In genomic region chr4:29525051-29525450, GRCm38 (mm10) we compare ENCODE assay signal across 13 mouse cellular contexts.
DNase-seq lines count a peak whose midpoint lies in the region; ATAC-seq lines count a peak whose summit lies in the region.
"Had no signal": no experiment of that assay in that cellular context is flagged by ENCODE, and none has a peak within 500 bp of the region (broad histone marks: within the 10 kb centered on the region; RNA-seq: fewer than 3 reads in every experiment).

No protein-coding gene starts in this region.

- H3K36me3 ChIP-seq in liver, embryonic 13.5 days: no peaks in the 10 kb centered on the region
- H3K36me3 ChIP-seq in neural tube, embryonic 15.5 days: no peaks in the 10 kb centered on the region
- H3K36me3 ChIP-seq: hindbrain, embryonic 15.5 days; neural tube, embryonic 13.5 days had no signal

- H3K4me1 ChIP-seq in liver, embryonic 13.5 days (replicated peaks): no peaks in the 10 kb centered on the region
- H3K4me1 ChIP-seq in neural tube, embryonic 15.5 days: no peaks in the 10 kb centered on the region
- H3K4me1 ChIP-seq: hindbrain, embryonic 15.5 days; neural tube, embryonic 13.5 days had no signal

- no peaks in the 10 kb centered on the region for H3K9me3 ChIP-seq in liver, embryonic 13.5 days (replicated peaks)
- H3K9me3 ChIP-seq in neural tube, embryonic 15.5 days (replicated peaks): no peaks in the 10 kb centered on the region
- H3K9me3 ChIP-seq: hindbrain, embryonic 15.5 days; neural tube, embryonic 13.5 days had no signal

- no peak overlapping the region for H3K9ac ChIP-seq in liver, embryonic 13.5 days
- no peak overlapping the region for H3K9ac ChIP-seq in neural tube, embryonic 15.5 days (replicated peaks)
- H3K9ac ChIP-seq: hindbrain, embryonic 15.5 days; neural tube, embryonic 13.5 days had no signal

- no peak overlapping the region for H3K4me3 ChIP-seq in liver, embryonic 13.5 days (replicated peaks)
- H3K4me3 ChIP-seq in neural tube, embryonic 15.5 days (replicated peaks): no peak overlapping the region
- H3K4me3 ChIP-seq: hindbrain, embryonic 15.5 days; neural tube, embryonic 13.5 days had no signal

- ATAC-seq in liver, embryonic 13.5 days (ENCODE audit: low read depth): no peak
- ATAC-seq in megakaryocyte progenitor cell, adult 5-6 weeks (replicated peaks; ENCODE audit: poor library complexity): 0 out of 2 replicates have a peak, but pooled peaks have one; percentile 37
- ATAC-seq in neural tube, embryonic 15.5 days (ENCODE audit: low FRiP score): no peak
- ATAC-seq: CD4-positive, CD25-positive, alpha-beta regulatory T cell, adult 4 months had no signal

- WGBS in liver, embryonic 13.5 days (ENCODE audit: insufficient replicate concordance): 43% methylated on average over 4 of the region's 4 CpGs
- WGBS in neural tube, embryonic 15.5 days: 73% methylated on average over 4 of the region's 4 CpGs

- peak; percentile 15 to 25 for DNase-seq in cerebellum, postnatal 14 days
- no peak for DNase-seq in cerebellum, adult 8-10 months
- peak; percentile 0 for DNase-seq in liver, embryonic 13.5 days
- DNase-seq in liver: no peak
- DNase-seq in ES-CJ7 (ENCODE audit: low read depth, low spot score): peak; percentile 32
- DNase-seq in spleen, postnatal 4 days (ENCODE audit: low spot score in 2 of 2): no peak
- DNase-seq: thymus, postnatal 14 days had no signal

- no peaks in the 10 kb centered on the region for H3K27me3 ChIP-seq in liver, embryonic 13.5 days
- H3K27me3 ChIP-seq in neural tube, embryonic 15.5 days (replicated peaks): no peaks in the 10 kb centered on the region
- H3K27me3 ChIP-seq: hindbrain, embryonic 15.5 days; neural tube, embryonic 13.5 days had no signal

- H3K27ac ChIP-seq in liver, embryonic 13.5 days: no peak overlapping the region
- H3K27ac ChIP-seq in neural tube, embryonic 15.5 days (replicated peaks): no peak overlapping the region
- H3K27ac ChIP-seq: hindbrain, embryonic 15.5 days; neural tube, embryonic 13.5 days had no signal

- H3K4me2 ChIP-seq in liver, embryonic 13.5 days: no peak overlapping the region
- no peak overlapping the region for H3K4me2 ChIP-seq in neural tube, embryonic 15.5 days
- H3K4me2 ChIP-seq: hindbrain, embryonic 15.5 days; midbrain, embryonic 11.5 days; neural tube, embryonic 13.5 days had no signal

Comparison
In these comparisons a context has a peak if more than half of its experiments do, and no peak if none do; other contexts are left out.
1. DNase-seq: peak in cerebellum, postnatal 14 days (2 of 2), liver, embryonic 13.5 days (single experiment) and ES-CJ7 (single experiment); none in cerebellum, adult 8-10 months (single experiment), liver (single experiment) and spleen, postnatal 4 days (0 of 2).